Mouse (Mus musculus) neutrophil, adult 5-6 weeks (primary cell): Measurements from ENCODE around the gene Kcnab1. TPM values are rescaled to one million over a fixed set of nuclear protein-coding genes. Genes with fewer than 3 reads are reported as not detected.

Experiments used
- ATAC-seq: fragments of 151-379, 151-347 bp; 2 replicates; pipeline ENCODE4 v1.8.0; 2017; ENCODE audit warnings: mild to moderate bottlenecking, moderate TSS enrichment; ENCODE audit not compliant: insufficient number of reproducible peaks, poor library complexity, low FRiP score, severe bottlenecking; ENCODE audit errors: extremely low read depth
- total RNA-seq: library from RNA; stranded (forward); fragments of 200-1000 nt; gene quantifications from 2 replicates; pipeline ENCODE4 v1.2.3, GENCODE M21; 2017

Kcnab1 gene
- total RNA-seq, 1 experiment from 2014 or later = 0.47 TPM

DNA sequence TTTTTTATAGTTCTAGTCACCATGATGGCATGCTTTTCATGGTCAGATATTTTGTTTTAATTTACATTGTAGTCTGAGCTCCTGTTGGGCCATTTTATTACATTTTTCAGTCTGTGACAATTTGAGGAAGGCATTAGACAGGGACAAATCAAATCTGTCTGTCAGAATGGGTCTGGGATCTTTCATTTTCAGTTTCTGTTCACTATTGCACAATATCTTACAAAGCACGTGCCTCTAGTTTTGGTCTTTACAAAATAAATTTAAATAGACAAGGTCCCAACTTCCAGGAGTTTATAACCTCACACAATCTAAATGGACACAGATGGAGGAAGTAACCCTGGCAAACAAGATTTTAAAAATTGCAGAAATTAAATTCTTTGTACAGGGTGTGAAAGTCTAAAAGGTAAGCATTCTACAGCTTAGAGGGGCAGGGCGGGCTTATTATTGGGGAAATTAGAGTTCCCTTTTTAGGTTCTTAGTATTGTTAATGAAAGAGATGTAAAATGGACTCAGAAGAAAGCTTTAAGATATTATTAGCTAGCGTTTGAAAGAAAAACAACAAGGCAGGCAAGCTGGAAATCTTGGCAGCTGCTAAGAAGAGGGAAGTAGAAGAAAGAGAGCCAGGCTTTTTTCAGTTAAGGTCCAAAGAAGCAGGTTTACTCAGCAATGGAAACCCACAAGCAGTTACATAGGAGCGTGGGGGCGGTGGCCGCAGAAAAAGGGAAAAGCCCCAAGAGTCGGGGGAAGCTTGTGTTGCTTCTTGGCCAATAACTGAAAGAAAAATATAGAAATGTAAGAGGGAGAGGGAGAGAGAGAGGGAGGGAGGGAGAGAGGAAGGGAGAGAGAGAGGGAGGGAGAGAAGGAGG, 78.9 kb downstream of the Kcnab1 start:
- no peak for ATAC-seq

DNA sequence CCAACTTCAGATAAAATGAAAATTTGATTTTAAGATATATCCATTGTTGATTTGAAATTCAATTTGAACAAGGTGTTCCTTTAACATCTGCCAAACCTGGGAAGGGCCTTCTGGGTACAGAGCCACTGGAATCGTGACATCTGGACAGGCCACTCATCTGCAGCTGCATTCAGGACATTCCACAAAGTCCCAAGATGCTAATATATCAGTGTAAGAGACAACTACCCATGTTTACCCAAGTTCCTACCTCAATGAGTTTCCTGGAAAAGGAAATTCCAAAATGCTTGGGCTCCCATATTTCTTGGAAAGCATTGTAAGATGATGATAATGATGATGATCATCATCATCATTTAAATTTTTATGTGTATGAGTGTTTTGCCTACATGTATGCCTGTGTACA, 91.4 kb downstream of the Kcnab1 start:
- no peak for ATAC-seq

DNA sequence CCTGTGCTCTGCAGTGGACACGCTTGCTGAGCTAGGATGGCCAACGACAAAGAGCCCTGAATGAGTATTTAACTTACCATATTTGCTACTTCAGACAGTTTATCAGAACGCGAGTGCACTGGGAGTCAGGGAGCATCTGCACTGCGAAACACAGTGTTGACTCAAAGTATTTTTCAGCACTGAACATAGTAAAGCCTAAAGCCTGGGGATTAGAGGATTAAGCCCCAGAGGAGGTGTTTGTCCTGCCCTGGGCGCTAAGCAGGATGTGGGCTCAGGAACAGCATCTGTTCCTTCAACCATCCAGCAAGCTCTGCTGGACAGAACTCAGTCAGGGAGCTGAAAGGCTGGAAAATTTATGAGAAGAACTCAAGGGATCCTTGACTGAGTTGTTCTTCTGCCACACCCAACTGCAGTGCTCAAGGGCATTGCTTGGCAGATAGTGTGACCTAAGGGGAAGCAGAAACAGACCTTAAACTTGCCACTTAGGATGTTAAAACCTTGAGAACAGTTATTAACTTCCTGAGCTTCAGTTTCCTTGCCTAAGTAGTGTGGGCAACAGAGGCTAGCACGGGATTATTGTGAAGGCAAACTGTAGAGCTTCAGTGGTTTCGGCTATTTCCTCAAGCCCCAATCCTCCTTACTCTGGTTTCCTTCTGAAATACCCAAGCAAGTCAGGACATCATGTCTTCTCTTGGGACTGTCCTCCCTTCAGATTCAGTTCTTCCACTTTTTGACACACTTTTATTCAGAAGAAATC, 94.4 kb downstream of the Kcnab1 start:
- no peak for ATAC-seq

DNA sequence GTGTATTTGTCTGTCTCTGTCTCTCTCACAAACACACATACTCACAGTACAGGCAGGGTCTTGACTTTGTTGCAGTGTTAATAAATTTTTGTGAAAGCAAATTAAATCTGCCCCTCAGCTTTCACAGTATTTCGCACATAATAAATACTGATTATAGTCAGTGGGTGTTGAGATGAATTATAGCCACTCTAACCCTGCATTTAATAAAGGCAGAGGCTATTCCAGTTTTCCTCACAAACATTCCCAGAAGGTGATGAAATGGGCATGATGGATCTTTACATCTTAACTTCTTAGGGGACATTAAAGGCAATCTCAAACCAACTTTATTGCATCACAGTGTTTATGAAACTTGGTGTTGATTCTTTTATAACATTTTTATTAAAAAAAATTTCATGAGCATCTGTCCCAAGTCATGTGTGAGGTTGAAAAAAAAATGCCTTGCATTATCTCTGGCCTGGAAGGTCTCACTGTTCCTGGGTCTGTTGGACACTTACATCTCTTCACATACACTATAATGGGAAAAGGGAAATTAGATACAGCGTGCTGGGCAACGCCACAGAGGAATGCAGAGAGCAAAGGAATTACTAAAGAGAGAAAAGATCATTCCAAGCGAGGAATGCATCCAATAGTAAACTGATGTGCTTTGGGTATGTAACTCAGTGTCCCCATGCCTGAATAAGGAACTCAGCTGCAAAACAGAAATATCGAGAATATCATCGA, 95.3 kb downstream of the Kcnab1 start:
- ATAC-seq = no peak

DNA sequence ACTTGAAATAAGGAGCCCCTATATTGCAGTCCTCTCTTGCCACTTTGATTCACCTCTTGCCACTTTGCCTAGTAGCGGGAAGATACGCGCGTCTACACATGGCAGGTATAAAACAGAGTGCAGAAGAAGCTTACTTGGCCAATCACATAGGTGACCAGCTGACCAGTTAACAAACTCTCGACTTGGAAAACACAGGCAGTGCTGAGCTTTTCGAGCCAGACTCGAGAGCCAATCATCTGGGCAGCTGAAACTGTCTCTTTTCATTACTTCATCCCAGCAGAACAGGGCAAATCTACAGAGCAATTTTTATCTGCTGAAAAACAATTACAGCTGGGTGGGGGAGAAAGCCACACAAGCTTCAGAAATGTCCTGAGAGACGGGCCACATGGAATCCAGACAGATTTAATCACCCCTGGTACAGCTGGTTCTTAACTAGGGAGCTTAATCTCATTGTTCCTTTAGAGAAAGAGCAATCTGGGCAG, 96.4 kb downstream of the Kcnab1 start:
- ATAC-seq = no peak

DNA sequence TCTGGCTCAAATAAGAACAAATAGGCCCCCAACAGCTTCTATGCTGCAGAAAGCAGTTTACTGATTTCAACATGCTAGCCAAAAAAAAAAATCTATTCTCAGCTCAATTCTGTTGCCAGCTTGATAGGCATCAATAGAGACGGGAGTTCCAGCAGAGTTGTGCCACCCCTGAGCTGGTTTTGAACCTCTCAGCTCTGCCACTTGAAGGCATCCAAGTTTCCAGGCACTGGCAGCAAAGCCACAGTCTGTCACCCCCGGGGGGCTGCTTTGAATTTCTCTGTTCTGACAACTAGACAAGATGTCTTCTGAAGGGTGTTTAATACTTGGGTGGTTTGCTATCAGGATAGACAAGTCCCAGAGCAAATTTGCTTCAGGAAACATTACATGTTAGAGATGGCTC, 104.5 kb downstream of the Kcnab1 start:
- ATAC-seq = no peak

DNA sequence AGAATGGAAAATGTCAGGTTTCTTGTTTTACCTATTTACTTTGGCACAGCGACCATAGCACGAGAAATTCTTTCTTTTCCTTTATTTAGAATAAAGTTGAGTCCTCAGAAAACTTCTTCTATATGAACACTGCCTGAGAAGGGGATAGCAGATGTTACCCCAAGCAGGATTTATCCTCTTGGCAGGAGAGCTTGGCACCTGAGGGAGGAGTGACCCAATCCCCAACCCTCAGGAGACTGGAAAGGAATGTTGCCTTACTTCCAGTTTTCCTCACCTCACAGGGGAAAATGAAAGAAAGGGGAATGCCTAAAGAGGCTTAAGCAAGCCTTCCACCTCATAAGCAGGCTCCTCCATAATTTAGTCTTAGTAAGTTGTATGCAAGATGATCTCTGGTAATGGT, 105.5 kb downstream of the Kcnab1 start:
- no peak for ATAC-seq

DNA sequence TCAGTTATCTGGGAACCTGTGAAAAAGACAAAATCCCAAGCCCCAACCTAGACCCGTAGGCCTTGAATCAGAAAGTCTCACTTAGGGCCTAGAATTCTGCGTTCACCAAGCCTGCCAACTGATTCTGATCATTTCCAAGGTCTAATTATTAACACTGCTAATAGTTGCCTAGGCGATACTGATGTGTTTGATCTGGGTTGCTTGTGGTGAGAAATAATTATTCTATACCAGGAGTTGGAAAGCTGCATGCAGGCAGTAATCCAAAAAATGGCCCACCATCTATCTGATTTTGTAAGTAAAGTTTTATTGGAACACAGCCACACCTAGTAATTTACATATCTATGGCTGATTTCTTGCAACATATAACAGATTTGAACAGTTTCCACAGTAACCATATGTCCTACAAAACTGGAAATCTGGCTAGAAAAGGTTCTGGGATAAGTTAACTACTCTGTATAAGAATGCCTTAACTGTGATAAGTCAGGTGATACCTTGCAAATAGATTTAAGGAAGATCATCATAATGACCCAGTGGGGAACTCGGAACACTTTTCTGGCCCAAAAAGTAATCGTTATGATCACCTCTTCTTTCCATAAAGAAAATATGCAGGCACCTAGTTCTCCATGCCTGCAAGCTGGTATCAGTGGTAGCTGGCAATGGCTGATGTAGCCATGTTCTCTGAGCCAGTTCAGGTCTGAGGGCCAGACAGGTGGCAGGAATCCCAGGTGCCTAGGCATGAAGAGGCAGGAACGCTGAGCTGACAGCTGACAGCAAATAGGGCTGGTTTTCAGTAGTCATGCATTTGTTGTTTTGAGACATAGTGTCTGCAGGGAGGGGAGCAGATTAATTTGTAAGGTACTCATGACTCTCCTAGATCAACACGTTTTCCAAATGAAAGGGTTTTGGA, 108.7 kb downstream of the Kcnab1 start:
- no peak for ATAC-seq

DNA sequence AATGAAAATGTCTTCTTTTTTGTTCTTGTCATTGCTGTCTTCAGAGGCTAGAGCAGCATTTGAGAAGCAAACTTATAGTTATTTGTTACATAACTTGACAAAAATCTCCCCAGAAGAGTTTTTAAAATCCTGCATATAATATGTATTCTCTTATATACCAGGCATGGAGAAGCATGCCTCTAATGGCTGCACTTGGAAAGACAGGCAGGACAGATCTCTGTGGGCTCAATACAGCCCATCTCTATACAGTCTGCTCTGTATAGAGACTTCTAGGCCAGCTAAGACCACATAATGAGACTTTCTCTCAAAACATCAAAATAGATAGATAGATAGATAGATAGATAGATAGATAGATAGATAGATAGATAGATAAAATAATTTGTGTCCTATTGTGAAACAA, 111.1 kb downstream of the Kcnab1 start:
- ATAC-seq = no peak

DNA sequence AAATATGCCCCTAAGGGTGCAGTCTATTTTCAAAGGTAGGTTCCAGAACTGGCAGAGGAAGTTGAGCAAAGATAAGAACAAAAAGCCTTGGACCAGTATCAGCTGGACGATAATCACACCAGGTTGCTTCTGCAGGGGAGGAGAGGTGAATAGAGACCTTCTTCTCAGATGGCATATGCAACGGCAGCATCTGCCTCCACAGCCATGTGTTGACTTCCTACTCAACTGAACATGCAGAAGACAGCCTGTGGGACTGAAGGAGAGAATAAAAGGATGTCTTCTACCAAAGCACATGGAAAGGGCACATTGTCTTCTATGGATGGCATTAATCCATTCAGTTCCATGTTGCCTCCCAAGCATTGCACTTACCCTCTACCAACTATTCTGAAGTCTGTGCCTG, 114.5 kb downstream of the Kcnab1 start:
- no peak for ATAC-seq

DNA sequence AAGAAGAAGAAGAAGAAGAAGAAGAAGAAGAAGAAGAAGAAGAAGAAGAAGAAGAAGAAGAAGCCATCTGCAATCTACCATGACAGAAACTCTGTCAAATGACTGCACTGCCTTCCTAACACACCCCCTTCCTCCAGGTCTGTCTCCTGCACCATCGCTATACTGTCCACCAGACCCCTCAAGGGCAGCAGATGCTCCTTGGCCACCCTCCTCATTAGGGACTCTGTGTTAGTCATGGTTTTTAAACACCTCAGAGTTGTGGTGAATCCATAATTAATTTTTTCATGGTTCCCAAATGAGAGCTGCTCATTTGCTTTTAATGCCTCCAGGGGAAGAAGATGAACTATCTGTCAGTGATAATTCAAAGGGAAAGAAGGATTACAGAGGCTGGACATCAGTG, 121.8 kb downstream of the Kcnab1 start:
- ATAC-seq = no peak

DNA sequence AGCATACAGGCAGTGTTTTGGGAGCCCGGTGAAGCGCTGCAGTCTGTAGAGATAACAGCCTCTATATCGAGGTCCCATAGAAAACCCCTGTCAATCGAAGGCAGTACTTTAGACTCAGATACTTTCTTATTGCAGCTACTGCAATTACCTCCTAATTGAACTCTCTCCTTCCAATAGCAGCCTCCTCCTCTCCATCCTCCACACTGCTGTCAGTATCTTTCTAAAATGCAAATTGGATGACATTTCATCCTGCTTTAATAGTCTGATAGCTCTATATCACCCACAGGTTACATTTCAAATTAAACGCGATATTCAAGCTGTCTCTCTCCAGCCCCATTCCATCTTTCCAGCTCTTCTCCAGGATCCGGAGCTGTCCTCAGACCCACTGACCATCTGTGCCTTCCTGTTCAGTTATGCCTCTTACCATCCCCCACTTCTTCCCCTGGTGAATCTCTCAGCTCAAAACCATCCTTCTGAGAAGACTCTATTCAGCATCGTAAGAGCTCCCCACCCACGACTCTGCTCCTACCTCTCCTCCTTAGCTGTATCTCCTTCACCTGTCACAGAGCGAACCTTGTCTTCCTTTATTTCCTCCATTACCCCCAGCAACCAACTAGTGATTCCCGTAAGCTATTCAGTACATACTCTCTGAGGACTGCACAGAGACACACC, 122.4 kb downstream of the Kcnab1 start:
- ATAC-seq = no peak

DNA sequence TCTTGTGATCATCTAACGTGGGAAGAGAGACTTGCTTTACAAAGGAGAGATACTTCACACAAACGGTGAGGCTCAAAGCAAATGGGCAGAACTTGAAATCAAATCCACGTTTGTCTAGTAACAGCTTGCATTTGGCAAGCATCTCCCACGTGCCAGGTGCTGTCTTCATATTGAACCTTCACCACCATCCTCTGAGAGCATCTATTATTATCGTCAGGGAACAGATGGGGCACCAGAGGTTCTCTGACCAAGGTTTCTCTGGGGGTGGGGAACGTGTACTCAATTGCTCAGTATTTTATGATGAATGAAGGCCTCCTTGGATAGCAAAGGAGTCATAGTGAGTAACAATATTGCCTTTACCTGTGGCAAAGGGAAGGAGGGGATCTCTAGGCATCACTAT, 139.8 kb downstream of the Kcnab1 start:
- no peak for ATAC-seq

DNA sequence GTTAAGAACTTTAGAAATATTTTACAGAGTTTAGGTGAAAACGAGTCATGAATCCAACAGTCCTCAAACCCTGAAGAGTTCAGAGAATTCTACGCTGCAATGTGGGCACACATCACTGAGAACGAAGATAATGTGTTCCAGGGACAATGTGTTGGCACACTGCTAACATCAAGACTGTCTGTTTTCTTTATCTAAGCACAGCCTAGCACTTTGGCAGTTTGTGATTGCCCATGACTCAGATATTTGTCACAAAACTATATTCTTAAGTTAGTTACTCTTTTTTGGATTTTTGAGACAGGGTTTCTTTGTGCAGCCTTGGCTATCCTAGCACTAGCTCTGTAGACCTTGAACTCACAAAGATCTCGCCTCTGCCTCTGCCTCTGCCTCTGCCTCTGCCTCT, 151.3 kb downstream of the Kcnab1 start:
- no peak for ATAC-seq

DNA sequence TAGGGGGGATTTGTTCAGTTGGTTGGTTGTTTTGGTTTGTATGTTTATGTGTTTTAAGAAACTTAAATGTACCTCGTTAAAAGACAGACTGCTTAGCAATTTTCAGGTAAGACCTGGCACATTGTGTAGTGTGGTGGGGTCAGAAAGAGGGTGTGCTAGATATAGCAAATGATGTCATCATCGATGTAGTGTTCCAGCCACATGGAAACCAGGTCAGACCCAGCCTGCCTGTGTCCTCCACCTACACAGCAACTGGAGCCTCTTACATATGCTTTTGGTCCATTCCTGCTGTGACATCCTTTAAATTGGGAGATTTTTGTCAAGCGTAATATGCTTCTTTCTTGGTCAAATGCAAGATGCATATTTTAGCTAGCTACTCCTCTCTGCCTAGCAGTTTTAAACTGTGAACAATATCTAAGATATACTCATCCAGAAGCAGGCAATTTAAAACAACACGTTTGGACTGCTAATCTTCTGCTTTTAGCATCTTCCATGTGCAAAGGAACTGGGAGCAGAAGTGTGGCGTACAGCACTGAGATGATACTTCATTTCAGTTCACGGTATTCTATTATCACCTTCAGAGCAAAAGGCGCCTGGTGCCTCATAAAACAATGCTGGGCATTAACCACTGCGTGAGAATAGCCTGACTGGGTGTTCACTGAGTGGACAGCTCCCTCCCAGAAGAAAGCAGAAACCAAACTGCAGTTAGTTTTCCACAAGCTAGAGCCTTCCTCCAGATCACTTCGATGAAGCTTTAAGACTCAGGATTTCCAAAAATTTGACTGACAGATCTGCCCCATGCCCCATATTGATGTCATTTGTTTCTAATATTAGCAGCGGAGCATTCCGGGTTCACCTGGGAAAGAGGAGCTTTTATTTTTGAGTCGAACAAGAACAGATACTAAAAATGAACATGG, 153.6 kb downstream of the Kcnab1 start:
- ATAC-seq = no peak

DNA sequence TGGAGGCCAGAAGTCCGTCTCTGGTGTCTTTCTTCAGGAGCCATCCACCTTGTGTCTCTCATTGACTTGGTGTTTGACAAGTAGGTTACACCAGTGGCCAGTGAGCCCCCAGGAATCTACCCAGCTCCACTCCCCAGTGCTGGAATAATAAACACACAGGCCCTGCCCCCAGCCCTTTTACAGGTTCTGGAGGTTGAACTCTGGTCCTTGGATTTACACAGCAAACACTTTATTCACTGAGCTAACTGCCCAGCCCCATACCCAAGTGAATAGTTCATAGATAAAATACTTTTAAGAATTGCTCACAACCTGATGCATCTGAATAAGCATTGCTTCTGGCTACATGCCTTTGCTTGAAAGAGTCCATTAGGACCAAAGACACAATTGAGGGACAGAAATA, 164.1 kb downstream of the Kcnab1 start:
- no peak for ATAC-seq

DNA sequence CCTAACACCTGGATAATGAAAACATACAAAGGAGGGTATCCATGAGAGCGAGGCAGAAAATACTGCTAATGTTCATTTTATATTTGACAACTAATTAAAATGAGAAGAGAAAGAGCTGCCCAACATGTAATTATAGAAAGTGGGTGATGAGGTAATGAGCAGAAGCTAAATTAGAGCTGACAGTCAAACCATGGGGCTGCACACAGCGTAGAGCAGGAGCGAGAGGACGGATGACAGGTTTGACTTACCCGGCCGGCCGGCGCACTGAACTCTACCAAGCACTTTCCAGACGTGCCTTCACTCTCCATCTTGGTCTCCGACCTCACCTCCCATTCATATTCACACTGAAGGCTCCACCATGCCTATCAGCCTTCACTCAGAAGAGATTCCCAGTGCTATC, 168.6 kb downstream of the Kcnab1 start:
- no peak for ATAC-seq
